Mouse (Mus musculus) spleen, adult 2 months (tissue): ENCODE measurements around the gene Pias1.

ENCODE experiments used
- CTCF ChIP-seq: fragments of 200-500 bp; IDR thresholded peaks from 2 replicates; pipeline ENCODE4 v1.5.1; 2011; ENCODE audit warnings: mild to moderate bottlenecking, inconsistent platforms; ENCODE audit not compliant: insufficient read depth, insufficient read length, insufficient replicate concordance; ENCODE audit errors: extremely low read depth
- POLR2A ChIP-seq: fragments of 200-500 bp; IDR thresholded peaks from 2 replicates; pipeline ENCODE4 v1.6.1; 2011; ENCODE audit warnings: low read depth, low read length, inconsistent platforms

- TF ChIP-seq POLR2A (no peak), CTCF (no peak)
Observed at GRCm38 (mm10) chr9:62870728-62871127, 117.0 kb downstream of the Pias1 start.
